Mouse (Mus musculus) cortical plate, adult 2 months (tissue): Measurements from ENCODE around the gene H2-Ab1. TPM values are rescaled to one million over a fixed set of nuclear protein-coding genes. Genes with fewer than 3 reads are reported as not detected.

ENCODE experiments used
- H3K27ac ChIP-seq: fragments of 200-500 bp; 2 replicates; pipeline ENCODE4 v1.5.1; 2012; ENCODE audit warnings: low read length, control low read depth, inconsistent platforms; ENCODE audit not compliant: insufficient read depth
- H3K4me1 ChIP-seq: fragments of 200-500 bp; 2 replicates; pipeline ENCODE4 v1.6.1; 2011; ENCODE audit warnings: low read length; ENCODE audit not compliant: control insufficient read depth, insufficient read depth
- H3K4me3 ChIP-seq: fragments of 200-500 bp; 2 replicates; pipeline ENCODE4 v1.5.1; 2011; ENCODE audit warnings: mild to moderate bottlenecking, low read length, control low read depth; ENCODE audit not compliant: insufficient read depth
- CTCF ChIP-seq: fragments of 200-500 bp; IDR thresholded peaks from 2 replicates; pipeline ENCODE4 v1.5.1; 2011; ENCODE audit warnings: mild to moderate bottlenecking, control low read depth, low read length; ENCODE audit not compliant: insufficient read depth; ENCODE audit errors: extremely low read depth
- POLR2A ChIP-seq: fragments of 200-500 bp; IDR thresholded peaks from 2 replicates; pipeline ENCODE4 v1.6.1; 2011; ENCODE audit warnings: mild to moderate bottlenecking, low read length, control low read depth; ENCODE audit not compliant: insufficient read depth; ENCODE audit errors: extremely low read depth
- polyA plus RNA-seq: library from polyadenylated mRNA; depleted of rRNA; stranded (reverse); fragments of >200 nt; gene quantifications from 2 replicates; pipeline ENCODE4 v1.2.3, GENCODE M21; 2012

H2-Ab1 gene
- polyA plus RNA-seq, 1 experiment, result 3.6 TPM

GRCm38 (mm10) chr17:34269817-34270216 is 12.3 kb downstream of the H2-Ab1 start:
- Histone ChIP-seq H3K27ac (no peak overlapping the region), H3K4me3 (no peak overlapping the region), H3K4me1 (no peaks in the 10 kb centered on the region)
- no peak for TF ChIP-seq POLR2A
- TF ChIP-seq CTCF, result no peak

- H3K4me3 ChIP-seq, result no peak overlapping the region
- H3K27ac ChIP-seq, result no peak overlapping the region
- TF ChIP-seq CTCF (no peak), POLR2A (no peak)
- H3K4me1 ChIP-seq, result no peaks in the 10 kb centered on the region
Measured at GRCm38 (mm10) chr17:34270230-34270629, 12.7 kb downstream of the H2-Ab1 start.

GRCm38 (mm10) chr17:34270940-34271339 is 13.5 kb downstream of the H2-Ab1 start:
- no peaks in the 10 kb centered on the region for H3K4me1 ChIP-seq
- no peak overlapping the region for H3K27ac ChIP-seq
- no peak overlapping the region for H3K4me3 ChIP-seq
- TF ChIP-seq CTCF (no peak), POLR2A (no peak)

- TF ChIP-seq CTCF (no peak), POLR2A (no peak)
- no peaks in the 10 kb centered on the region for H3K4me1 ChIP-seq
- no peak overlapping the region for H3K4me3 ChIP-seq
- H3K27ac ChIP-seq, result no peak overlapping the region
Measured at GRCm38 (mm10) chr17:34272102-34272501, 14.6 kb downstream of the H2-Ab1 start.

GRCm38 (mm10) chr17:34280499-34281038 is 23.1 kb downstream of the H2-Ab1 start:
- Histone ChIP-seq H3K4me1 (no peaks in the 10 kb centered on the region), H3K4me3 (no peak overlapping the region), H3K27ac (no peak overlapping the region)
- no peak for TF ChIP-seq POLR2A
- TF ChIP-seq CTCF, result no peak

GRCm38 (mm10) chr17:34281836-34282235 is 24.3 kb downstream of the H2-Ab1 start:
- TF ChIP-seq POLR2A, result no peak
- no peak for TF ChIP-seq CTCF
- Histone ChIP-seq H3K4me1 (no peaks in the 10 kb centered on the region), H3K4me3 (no peak overlapping the region), H3K27ac (no peak overlapping the region)

GRCm38 (mm10) chr17:34285371-34285770 is 27.9 kb downstream of the H2-Ab1 start:
- no peaks in the 10 kb centered on the region for H3K4me1 ChIP-seq
- no peak for TF ChIP-seq POLR2A
- no peak for TF ChIP-seq CTCF
- no peak overlapping the region for H3K4me3 ChIP-seq

GRCm38 (mm10) chr17:34285848-34286247 is 28.4 kb downstream of the H2-Ab1 start:
- Histone ChIP-seq H3K4me1 (no peaks in the 10 kb centered on the region), H3K4me3 (no peak overlapping the region), H3K27ac (no peak overlapping the region)
- TF ChIP-seq CTCF, result no peak
- TF ChIP-seq POLR2A, result no peak

More at GRCm38 (mm10) chr17:34285371-34285770, 27.9 kb downstream of the H2-Ab1 start:
- H3K27ac ChIP-seq, result no peak overlapping the region

GRCm38 (mm10) chr17:34286501-34286900 is 29.0 kb downstream of the H2-Ab1 start:
- Histone ChIP-seq H3K4me1 (no peaks in the 10 kb centered on the region), H3K27ac (no peak overlapping the region), H3K4me3 (no peak overlapping the region)
- TF ChIP-seq POLR2A (no peak), CTCF (no peak)

- no peak overlapping the region for H3K4me3 ChIP-seq
- H3K4me1 ChIP-seq, result no peaks in the 10 kb centered on the region
- TF ChIP-seq POLR2A (no peak), CTCF (no peak)
- H3K27ac ChIP-seq, result no peak overlapping the region
Measured at GRCm38 (mm10) chr17:34286999-34287398, 29.5 kb downstream of the H2-Ab1 start.

GRCm38 (mm10) chr17:34287648-34288047 is 30.2 kb downstream of the H2-Ab1 start, which contains the start of gene H2-Aa:
Gene H2-Aa (minus strand): TSS chr17:34287823.
- H3K27ac ChIP-seq, result no peak within 1 kb of the TSS
- TF ChIP-seq POLR2A, result no peak
- TF ChIP-seq CTCF, result no peak
- H3K4me1 ChIP-seq, result no peaks in the 10 kb centered on the region
- H3K4me3 ChIP-seq, result no peak within 1 kb of the TSS
